Mouse (Mus musculus): ENCODE measurements around the gene Plcb4. TPM values are rescaled to one million over a fixed set of nuclear protein-coding genes. Genes with fewer than 3 reads are reported as not detected.

The Plcb4 gene
- polyA plus RNA-seq, 1 experiment: 22.0 TPM

- DNase-seq (ENCODE audit: low read depth): no peak
These were observed 195.2 kb downstream of the Plcb4 start for GRCm38 (mm10) chr2:135854059-135854458.

- DNase-seq (ENCODE audit: low read depth): no peak
These were observed 197.2 kb downstream of the Plcb4 start for GRCm38 (mm10) chr2:135855890-135856490.

- no peak for DNase-seq (ENCODE audit: low read depth)
These were observed 198.0 kb downstream of the Plcb4 start for GRCm38 (mm10) chr2:135856826-135857225.

- DNase-seq (ENCODE audit: low read depth): no peak
These were observed 203.0 kb downstream of the Plcb4 start for GRCm38 (mm10) chr2:135861531-135862488.

- DNase-seq (ENCODE audit: low read depth): no peak
These were observed 203.9 kb downstream of the Plcb4 start for GRCm38 (mm10) chr2:135862489-135863390.

GRCm38 (mm10) chr2:135863391-135864076 is 204.7 kb downstream of the Plcb4 start:
- no peak for DNase-seq (ENCODE audit: low read depth)

- no peak for DNase-seq (ENCODE audit: low read depth)
These were observed 207.6 kb downstream of the Plcb4 start for GRCm38 (mm10) chr2:135866421-135866820.

- no peak for DNase-seq (ENCODE audit: low read depth)
These were observed 208.0 kb downstream of the Plcb4 start for GRCm38 (mm10) chr2:135866838-135867237.

GRCm38 (mm10) chr2:135869637-135870036 is 210.8 kb downstream of the Plcb4 start:
- no peak for DNase-seq (ENCODE audit: low read depth)

- DNase-seq (ENCODE audit: low read depth): no peak
These were observed 214.3 kb downstream of the Plcb4 start for GRCm38 (mm10) chr2:135873146-135873545.

GRCm38 (mm10) chr2:135873761-135874160 is 214.9 kb downstream of the Plcb4 start:
- no peak for DNase-seq (ENCODE audit: low read depth)

- no peak for DNase-seq (ENCODE audit: low read depth)
These were observed 216.7 kb downstream of the Plcb4 start for GRCm38 (mm10) chr2:135875549-135875948.

GRCm38 (mm10) chr2:135879356-135879755 is 220.5 kb downstream of the Plcb4 start:
- no peak for DNase-seq (ENCODE audit: low read depth)

- no peak for DNase-seq (ENCODE audit: low read depth)
These were observed 221.5 kb downstream of the Plcb4 start for GRCm38 (mm10) chr2:135880269-135880760.

- no peak for DNase-seq (ENCODE audit: low read depth)
These were observed 224.5 kb downstream of the Plcb4 start for GRCm38 (mm10) chr2:135883359-135883758.

- DNase-seq (ENCODE audit: low read depth): no peak
These were observed 225.8 kb downstream of the Plcb4 start for GRCm38 (mm10) chr2:135884534-135885180.

GRCm38 (mm10) chr2:135885607-135886006 is 226.8 kb downstream of the Plcb4 start:
- DNase-seq (ENCODE audit: low read depth): no peak

- no peak for DNase-seq (ENCODE audit: low read depth)
These were observed 227.4 kb downstream of the Plcb4 start for GRCm38 (mm10) chr2:135886081-135886679.

GRCm38 (mm10) chr2:135887805-135888204 is 229.0 kb downstream of the Plcb4 start:
- DNase-seq (ENCODE audit: low read depth): no peak

- no peak for DNase-seq (ENCODE audit: low read depth)
These were observed 229.4 kb downstream of the Plcb4 start for GRCm38 (mm10) chr2:135888206-135888605.
